Mouse (Mus musculus) G1E (cell line): Measurements from ENCODE around the gene Gimap3.

ENCODE experiments used
- CTCF ChIP-seq: IDR thresholded peaks from 2 replicates; pipeline ENCODE4 v1.5.1; 2012; ENCODE audit warnings: low read depth, low read length, inconsistent platforms, mixed read lengths
- GATA1 ChIP-seq: IDR thresholded peaks from 2 replicates; pipeline ENCODE4 v1.6.1; 2012; ENCODE audit warnings: borderline replicate concordance, low read length, inconsistent platforms, mixed read lengths

DNA sequence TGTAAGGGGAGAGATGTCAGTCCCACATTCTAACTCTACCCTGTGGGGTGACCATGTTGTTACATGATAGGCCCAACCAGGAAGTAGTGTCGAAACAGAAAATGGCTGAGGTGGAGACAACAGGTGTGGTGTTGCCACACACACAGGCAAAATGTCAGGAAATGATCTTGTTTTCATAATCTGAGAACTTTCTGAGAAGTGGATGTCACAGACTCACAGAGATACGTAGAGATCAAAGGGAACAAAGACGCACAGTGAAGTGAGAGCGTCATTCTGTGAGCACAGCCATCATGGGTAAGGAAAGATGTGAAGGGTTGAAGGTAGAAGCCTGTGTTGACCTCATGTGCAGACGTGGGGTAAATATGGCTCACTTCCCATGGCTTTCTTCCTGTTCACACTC lies 42.9 kb downstream of the Gimap3 start:
- TF ChIP-seq CTCF (no peak), GATA1 (no peak)
